ENCODE assay signal across 8 mouse cellular contexts in the genomic region with DNA sequence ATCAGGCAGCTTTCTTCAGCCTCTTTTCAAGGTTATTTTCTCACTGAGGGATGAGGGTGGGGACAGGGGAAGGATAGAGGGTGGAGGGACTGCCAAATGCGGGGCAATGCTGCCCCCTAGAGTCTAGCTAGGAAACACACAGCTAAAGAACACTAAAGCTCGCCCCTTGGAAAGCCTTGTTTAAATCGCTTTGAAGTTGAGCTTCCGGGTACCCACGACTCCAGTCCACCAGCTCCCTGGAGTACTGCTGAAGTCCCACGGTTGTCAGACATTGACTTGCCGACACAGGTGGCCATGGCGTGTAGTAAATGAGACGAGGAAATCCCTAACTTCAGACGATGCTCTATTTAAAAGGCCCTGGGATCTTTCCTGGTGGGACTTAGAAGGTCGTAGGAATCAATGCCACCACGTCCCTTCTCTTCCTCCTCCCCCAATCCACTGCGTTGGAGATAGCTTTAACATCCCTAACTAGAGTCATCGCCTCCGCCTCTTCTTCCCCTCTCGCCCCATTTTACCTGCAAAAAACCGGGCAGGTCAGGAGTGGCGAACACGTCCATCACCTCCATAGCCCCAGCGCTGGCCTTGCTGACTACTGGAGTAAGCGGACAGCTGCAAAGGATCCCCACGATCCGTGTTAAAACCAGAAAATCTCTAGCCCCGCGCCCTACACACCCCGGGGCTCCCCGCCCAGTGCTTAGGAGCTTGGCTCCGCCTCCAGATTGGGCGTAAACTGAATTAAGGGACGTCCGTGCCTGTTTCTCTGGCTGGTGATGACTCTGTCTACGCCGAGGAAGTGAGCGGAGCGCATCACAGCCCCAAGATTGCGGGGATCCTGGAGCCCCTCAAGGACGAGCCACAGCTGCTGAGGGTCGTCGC. TPM values are rescaled to one million over a fixed set of nuclear protein-coding genes. Genes with fewer than 3 reads are reported as not detected.
A peak's percentile ranks its signal among the peaks of the same experiment; 100 is the strongest.
DNase-seq lines count a peak whose midpoint lies in the region; ATAC-seq lines count a peak whose summit lies in the region.

No protein-coding gene starts in this region.

- intact Hi-C loops in left cerebral cortex, postnatal 14 days (cut with DNase I), result no loop called here

- DNase-seq in gastrocnemius, postnatal 10 days, result peak; percentile 70
- peak; percentile 77 for DNase-seq in left cerebral cortex, postnatal 14 days (ENCODE audit: low spot score in 2 of 2)
- DNase-seq in right cerebral cortex, postnatal 14 days, result peak; percentile 59
- peak; percentile 71 to 77 for DNase-seq in urinary bladder, postnatal 4 days (ENCODE audit: low spot score in 2 of 2)

- peak; percentile 80 for ATAC-seq in activated CD4-positive, CD25-positive, alpha-beta regulatory T cell, adult 4 months
- ATAC-seq in common myeloid progenitor, adult 5-6 weeks (replicated peaks; ENCODE audit: low read depth, poor library complexity, severe bottlenecking), result peak; percentile 57
- ATAC-seq in inflammation-experienced regulatory T-cells, adult 6 months, result peak; percentile 78
- ATAC-seq in megakaryocyte-erythroid progenitor cell, adult 5-6 weeks (replicated peaks; ENCODE audit: low FRiP score, low TSS enrichment, poor library complexity, severe bottlenecking), result peak; percentile 55

RNA-seq across cellular contexts. Expression of gene Mrm1, which starts 1.0 kb away (rescaled TPM):
- polyA plus RNA-seq in activated CD4-positive, CD25-positive, alpha-beta regulatory T cell, adult 4 months (2017; shearing (Covaris generic)), result 1 to 10 TPM; 7.5 to 7.6 TPM
- total RNA-seq in common myeloid progenitor, adult 5-6 weeks (2017), result 7.0 and 12.7 TPM in 2 replicates
- 1 to 10 TPM; 3.8 to 4.9 TPM for total RNA-seq in gastrocnemius, postnatal 10 days (2021)
- 10 to 100 TPM in 2 of 3 experiments, 1 to 10 TPM in 1; 5.1 to 11.7 (median 10.2) TPM for polyA plus RNA-seq in inflammation-experienced regulatory T-cells, adult 6 months (2017; shearing (Covaris generic))
- total RNA-seq in left cerebral cortex, postnatal 14 days (2021), result 10 to 100 TPM; 17.0 to 17.2 TPM
- total RNA-seq in megakaryocyte-erythroid progenitor cell, adult 5-6 weeks (2014; fragmentation: Nextera tagmentation), result 15.6 and 20.8 TPM in 2 replicates
- total RNA-seq in megakaryocyte-erythroid progenitor cell, adult 5-6 weeks (2017), result 7.3 and 10.7 TPM in 2 replicates

RNA-seq across cellular contexts. Expression of gene Dhrs11, which starts 10.5 kb away (rescaled TPM):
- 1 to 10 TPM; 9.0 to 9.1 TPM for polyA plus RNA-seq in activated CD4-positive, CD25-positive, alpha-beta regulatory T cell, adult 4 months (2017; shearing (Covaris generic))
- 17.1 and 18.4 TPM in 2 replicates for total RNA-seq in common myeloid progenitor, adult 5-6 weeks (2017)
- 10 to 100 TPM; 19.2 to 22.6 TPM for total RNA-seq in gastrocnemius, postnatal 10 days (2021)
- polyA plus RNA-seq in inflammation-experienced regulatory T-cells, adult 6 months (2017; shearing (Covaris generic)), result 10 to 100 TPM in 1 of 3 experiments, 1 to 10 TPM in 2; 7.9 to 10.9 (median 9.0) TPM
- 1 to 10 TPM; 7.2 to 7.6 TPM for total RNA-seq in left cerebral cortex, postnatal 14 days (2021)
- total RNA-seq in megakaryocyte-erythroid progenitor cell, adult 5-6 weeks (2014; fragmentation: Nextera tagmentation), result 48.3 and 77.1 TPM in 2 replicates
- 22.0 and 43.6 TPM in 2 replicates for total RNA-seq in megakaryocyte-erythroid progenitor cell, adult 5-6 weeks (2017)

RNA-seq across cellular contexts. Expression of gene Ggnbp2, which starts 52.3 kb away (rescaled TPM):
- polyA plus RNA-seq in activated CD4-positive, CD25-positive, alpha-beta regulatory T cell, adult 4 months (2017; shearing (Covaris generic)), result 100 to 1,000 TPM in 1 of 2 experiments, 10 to 100 TPM in 1; 84.9 to 107 TPM
- 177 and 217 TPM in 2 replicates for total RNA-seq in common myeloid progenitor, adult 5-6 weeks (2017)
- total RNA-seq in gastrocnemius, postnatal 10 days (2021), result 10 to 100 TPM; 40.6 to 52.8 TPM
- polyA plus RNA-seq in inflammation-experienced regulatory T-cells, adult 6 months (2017; shearing (Covaris generic)), result 100 to 1,000 TPM; 106 to 124 (median 111) TPM
- 10 to 100 TPM; 78.1 to 81.8 TPM for total RNA-seq in left cerebral cortex, postnatal 14 days (2021)
- 91.1 and 108 TPM in 2 replicates for total RNA-seq in megakaryocyte-erythroid progenitor cell, adult 5-6 weeks (2014; fragmentation: Nextera tagmentation)
- 155 and 184 TPM in 2 replicates for total RNA-seq in megakaryocyte-erythroid progenitor cell, adult 5-6 weeks (2017)

Comparison
In these comparisons a context has a peak if more than half of its experiments do, and no peak if none do; other contexts are left out.
1. Peak in every context shown above with its lines: DNase-seq and ATAC-seq.